Mouse (Mus musculus) urinary bladder, postnatal 4 days (tissue): ENCODE data around the gene Tcf25.
A peak's percentile ranks its signal among the peaks of the same experiment; 100 is the strongest.

Experiments used
- DNase-seq, 2 experiments: peaks; one replicate each; pipeline ENCODE4 v3.0.0; 2021 to 2022; ENCODE audit warnings: low spot score in 2 of 2

The Tcf25 gene

DNA sequence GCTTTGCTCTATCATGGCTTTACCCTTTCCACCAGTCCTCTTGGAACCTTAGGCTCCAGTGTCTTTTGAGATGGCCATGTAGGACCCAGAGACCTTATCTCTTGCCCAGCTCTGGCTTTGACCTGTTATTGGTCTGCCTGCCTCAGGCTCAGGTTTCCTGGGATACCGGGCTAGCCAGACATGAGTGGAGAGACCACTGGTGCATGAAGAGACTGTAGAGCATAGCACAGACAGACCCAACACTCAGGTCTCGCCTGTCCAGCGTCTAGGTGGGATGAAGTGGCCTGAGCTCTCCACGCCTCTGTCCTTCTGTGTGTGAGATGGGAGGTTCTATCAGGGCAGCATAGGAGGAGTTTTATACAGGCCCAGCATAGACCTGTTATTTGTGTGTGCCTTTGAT lies 24.5 kb upstream of the Tcf25 start:
- no peak for DNase-seq

DNA sequence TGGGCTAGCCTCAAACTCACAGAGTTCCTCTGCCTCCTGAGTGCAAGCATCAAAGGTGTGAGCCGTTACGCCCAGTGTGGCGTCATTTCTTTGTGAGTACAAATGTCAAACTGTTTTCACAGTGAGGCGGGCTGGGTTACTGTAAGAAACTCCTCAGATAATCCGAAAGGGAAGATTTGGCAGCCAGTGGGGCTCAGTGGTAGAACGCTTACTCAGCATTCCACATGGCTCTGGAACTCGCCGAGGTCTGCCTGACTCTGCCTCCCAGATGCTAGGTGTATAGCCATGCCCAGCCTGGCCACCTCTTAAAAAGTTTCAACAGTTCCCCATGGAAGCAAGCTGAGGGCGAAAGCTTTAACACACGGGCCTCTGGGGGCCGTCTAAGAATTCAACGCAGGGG lies 21.4 kb upstream of the Tcf25 start:
- DNase-seq, result no peak

GRCm38 (mm10) chr8:123352786-123353185 lies 20.8 kb upstream of the Tcf25 start:
- peak in 1 of 2 experiments; percentile 51 for DNase-seq

DNA sequence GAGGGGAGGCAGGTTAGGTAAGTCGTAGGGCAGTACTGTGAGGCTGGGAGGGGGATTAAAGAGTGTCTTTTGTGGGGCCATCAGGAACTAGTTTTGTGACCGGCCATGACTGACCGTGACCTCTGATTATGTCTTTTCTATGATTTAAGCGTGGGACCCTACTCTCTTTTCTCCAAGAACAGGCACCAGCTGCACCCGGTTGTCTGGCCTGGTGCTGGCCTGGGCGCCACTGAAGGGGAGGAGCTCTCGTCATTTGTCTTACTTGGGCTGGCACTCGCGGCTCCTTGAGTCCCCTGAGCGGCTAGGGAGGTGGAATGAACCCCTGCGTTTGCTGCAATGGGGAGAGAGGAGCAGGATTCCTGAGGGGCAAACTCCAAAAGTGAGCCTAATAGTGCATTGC lies 20.3 kb upstream of the Tcf25 start:
- no peak for DNase-seq

DNA sequence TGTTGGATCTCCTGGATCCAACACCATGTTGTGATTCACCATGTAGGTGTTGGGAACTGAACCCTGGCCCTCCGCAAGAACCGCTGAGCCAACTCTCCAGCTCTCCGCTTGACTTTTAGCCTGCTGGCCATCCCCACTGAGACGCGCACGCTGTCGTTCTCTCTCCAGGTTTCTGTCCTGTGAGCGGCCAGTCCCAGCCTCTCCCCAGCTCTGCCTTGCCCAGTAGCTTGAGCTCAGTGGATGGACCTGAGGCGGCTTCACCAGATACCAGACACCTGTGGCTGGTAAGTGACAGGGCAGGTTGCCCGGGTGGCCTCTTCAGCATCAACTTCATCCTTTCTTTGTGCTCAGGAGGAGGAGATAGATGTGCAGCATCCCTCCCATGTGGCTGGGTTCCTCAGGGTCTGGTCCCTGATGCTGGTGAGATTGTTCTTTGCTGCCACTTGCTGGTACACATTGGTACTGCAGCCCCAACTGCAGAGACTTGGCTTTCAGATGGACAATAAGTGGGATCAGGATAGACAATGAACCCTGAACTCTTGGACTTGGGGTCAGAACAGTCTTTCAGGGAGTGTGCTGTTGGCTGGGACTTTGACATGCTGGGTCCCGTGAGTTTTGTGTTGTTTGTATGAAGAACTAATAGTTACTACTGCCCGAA lies 12.3 kb upstream of the Tcf25 start:
- DNase-seq, result peak; percentile 47 to 79

GRCm38 (mm10) chr8:123374239-123374578 lies 656 bp downstream of the Tcf25 start:
- peak; percentile 90 to 98 for DNase-seq

- no peak for DNase-seq
Measured at GRCm38 (mm10) chr8:123375701-123376100, 2.1 kb downstream of the Tcf25 start.

DNA sequence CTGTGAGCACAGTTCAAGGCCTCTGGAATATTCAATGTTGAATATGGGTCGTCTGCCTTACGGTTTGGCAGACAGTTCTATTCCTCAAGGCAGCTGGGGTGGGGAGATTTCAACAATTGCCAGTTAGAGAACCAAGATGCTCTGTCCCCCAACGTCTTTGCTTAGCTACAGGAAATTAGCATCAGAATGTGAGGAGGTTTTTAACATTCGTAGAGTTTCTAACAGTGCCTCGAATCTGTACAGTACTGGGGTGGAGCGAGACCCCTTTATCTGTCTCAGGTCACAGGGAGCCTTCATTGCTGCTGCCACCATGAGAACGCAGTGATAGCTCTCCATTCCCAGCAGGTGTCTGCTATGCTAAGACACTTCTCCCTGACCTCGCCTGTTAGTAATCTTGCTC lies 2.6 kb downstream of the Tcf25 start:
- DNase-seq, result no peak

- no peak for DNase-seq
Measured at GRCm38 (mm10) chr8:123381711-123382110, 8.2 kb downstream of the Tcf25 start.

DNA sequence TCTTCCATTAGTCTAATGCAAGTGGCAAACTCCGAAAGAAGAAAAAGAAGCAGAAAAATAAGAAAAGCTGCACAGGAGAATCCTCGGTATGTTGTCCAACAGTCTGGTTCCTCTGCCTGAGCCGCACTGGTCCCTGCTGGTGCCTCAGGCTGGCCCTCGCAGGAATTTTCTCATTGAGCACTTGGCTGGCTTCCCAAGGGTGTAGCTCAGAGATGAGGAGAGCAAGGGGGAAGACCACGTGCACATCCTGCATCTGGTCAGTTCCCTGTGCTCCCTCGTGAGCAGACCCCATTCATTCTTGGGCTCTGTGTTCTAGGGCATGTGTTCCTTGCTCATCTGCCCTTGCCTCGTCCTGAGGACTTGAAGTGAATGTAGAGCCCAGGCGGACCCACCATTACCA lies 9.0 kb downstream of the Tcf25 start:
- no peak for DNase-seq

DNA sequence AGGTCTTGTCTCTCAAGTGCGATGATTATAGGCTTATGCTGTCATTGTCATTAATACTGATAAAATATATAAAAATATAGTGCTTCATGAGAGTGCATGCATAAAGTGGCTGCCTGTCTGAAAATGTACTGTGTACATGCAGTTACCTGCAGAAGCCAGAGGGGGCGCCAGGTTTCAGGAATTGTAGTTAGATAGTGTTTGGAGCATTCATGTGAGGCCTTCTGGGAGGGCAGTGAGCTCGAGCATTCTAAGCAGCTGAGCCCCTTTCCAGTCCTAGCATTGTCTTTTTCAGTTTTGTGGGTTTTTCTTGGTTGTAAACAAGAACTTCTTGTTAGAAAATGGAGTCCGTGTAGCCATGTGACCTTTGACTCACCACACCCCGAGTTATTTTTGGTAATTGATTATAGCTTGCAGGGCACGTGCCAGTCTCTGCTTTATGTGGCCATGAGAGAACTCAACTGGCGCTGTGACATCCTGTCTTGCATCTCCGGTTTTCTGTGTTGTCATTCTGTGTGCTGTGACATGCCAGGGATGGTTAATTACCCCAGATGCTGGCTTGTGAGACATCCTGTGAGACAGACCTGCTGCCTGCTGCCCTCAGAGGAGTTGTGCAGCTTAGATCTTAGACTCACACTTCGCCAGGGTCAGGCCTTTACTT lies 11.5 kb downstream of the Tcf25 start:
- DNase-seq, result no peak

GRCm38 (mm10) chr8:123387041-123387440 lies 13.5 kb downstream of the Tcf25 start:
- DNase-seq, result no peak

- no peak for DNase-seq
Measured at GRCm38 (mm10) chr8:123387801-123388200, 14.2 kb downstream of the Tcf25 start.

GRCm38 (mm10) chr8:123389026-123389425 lies 15.5 kb downstream of the Tcf25 start:
- no peak for DNase-seq

- DNase-seq, result no peak
Measured at GRCm38 (mm10) chr8:123398308-123398707, 24.8 kb downstream of the Tcf25 start.

DNA sequence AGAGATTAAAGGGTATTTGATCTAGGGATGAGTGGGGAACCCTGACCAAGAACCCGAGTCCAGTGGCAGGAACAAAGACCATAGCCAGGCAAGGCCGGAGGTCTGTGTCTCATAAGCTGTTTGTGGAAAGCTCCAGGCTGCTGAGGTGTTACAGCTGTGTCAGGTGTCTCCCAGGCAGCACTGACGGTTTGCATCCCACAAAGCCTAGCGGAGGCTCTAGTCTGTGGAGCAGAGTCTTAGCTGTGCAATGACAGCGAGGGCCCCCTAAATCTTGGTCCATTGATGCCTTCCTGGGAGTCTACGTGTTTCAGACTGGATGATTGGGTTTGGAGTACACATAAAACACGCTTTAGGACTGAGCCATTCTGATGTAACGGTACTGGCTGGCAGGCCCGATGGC lies 28.4 kb downstream of the Tcf25 start:
- no peak for DNase-seq

DNA sequence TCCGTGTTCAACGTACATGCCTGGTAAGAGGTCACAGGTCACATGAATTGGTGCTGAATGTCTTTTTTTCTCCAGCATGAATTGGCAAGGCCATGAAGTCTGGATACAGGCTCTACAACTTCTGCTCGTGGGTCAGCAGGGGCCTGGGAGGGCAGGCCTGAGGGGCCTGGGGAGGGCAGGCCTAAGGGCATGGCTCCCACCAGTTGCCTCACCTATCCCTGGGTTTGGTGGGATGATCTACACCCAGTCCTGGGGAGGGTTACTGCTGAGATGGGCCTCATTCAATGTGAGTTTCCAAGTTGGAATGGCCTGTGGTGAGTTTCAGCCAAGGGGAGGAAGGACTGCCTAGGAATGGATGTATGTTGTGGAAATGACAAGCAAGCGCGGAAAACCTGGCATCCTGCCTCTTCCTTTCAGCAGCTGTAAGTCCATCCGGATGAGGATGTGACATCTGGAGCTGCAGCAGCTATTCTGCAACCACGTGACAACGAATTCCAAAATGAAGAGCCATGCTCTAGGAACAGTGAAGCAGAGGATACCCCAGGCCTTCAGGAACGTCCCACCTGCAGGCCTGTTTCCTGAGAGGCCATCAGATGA lies 29.3 kb downstream of the Tcf25 start:
- no peak for DNase-seq

- DNase-seq, result no peak
Measured at GRCm38 (mm10) chr8:123404521-123404920, 31.0 kb downstream of the Tcf25 start.

DNA sequence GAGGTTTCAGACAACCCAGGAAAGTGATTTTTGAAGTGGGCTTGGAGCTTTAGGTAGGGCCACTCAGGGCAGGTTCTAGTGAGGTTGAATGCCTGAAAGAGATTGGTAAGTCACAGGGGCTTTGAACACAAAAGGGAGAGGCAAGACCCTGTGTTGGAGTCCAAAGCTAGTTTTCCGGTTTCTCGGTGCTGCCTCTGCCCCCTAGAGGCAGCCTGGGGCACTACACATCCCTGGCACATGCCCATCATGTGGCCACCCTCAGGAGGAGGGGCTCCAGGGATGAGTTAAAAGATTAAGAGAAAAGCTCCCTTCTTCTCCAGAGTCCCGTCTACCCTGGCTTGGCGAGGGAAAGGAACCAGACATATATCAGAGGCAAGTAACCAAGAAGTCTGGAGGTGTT lies 33.2 kb downstream of the Tcf25 start, which contains the start of gene Mc1r:
TSS of gene Mc1r (plus strand) at position 322 of the 400 bp plus-strand sequence.
- peak in 1 of 2 experiments; percentile 44 for DNase-seq

- DNase-seq, result no peak
Measured at GRCm38 (mm10) chr8:123407612-123408011, 34.1 kb downstream of the Tcf25 start.

GRCm38 (mm10) chr8:123408586-123409544 lies 35.3 kb downstream of the Tcf25 start:
- DNase-seq, result no peak

GRCm38 (mm10) chr8:123410049-123410587 lies 36.6 kb downstream of the Tcf25 start:
- DNase-seq, result no peak
